Mouse (Mus musculus) limb, embryonic 14.5 days (tissue): ENCODE results near the gene Senp3. TPM values are rescaled to one million over a fixed set of nuclear protein-coding genes. Genes with fewer than 3 reads are reported as not detected.

Experiments
- ATAC-seq: fragments of 200-750 bp; cut with Nextera tagmentation; 2 replicates; pipeline ENCODE4 v1.8.0; 2017; ENCODE audit warnings: low read depth, moderate number of reproducible peaks, moderate TSS enrichment; ENCODE audit not compliant: low FRiP score
- DNase-seq: peaks from one replicate; pipeline ENCODE4 v3.0.0-alpha.2; 2015; ENCODE audit warnings: low spot score
- H3K27ac ChIP-seq: fragments of 300-500 bp; sonication (generic); replicated peaks from 2 replicates; pipeline ENCODE4 v1.5.1; 2014; ENCODE audit warnings: low read depth, mild to moderate bottlenecking, low read length, moderate library complexity, mixed read lengths
- H3K27me3 ChIP-seq: fragments of 300-500 bp; sonication (generic); 2 replicates; pipeline ENCODE4 v1.6.1; 2014; ENCODE audit warnings: low read length, mixed read lengths; ENCODE audit not compliant: control insufficient read depth, insufficient read depth
- H3K36me3 ChIP-seq: fragments of 300-500 bp; sonication (generic); 2 replicates; pipeline ENCODE4 v1.6.1; 2014; ENCODE audit warnings: mild to moderate bottlenecking, low read length, moderate library complexity, mixed read lengths; ENCODE audit not compliant: control insufficient read depth, insufficient read depth
- H3K4me1 ChIP-seq: fragments of 300-500 bp; sonication (generic); 2 replicates; pipeline ENCODE4 v1.6.1; 2014; ENCODE audit warnings: antibody characterized with exemption, low read length, mixed read lengths; ENCODE audit not compliant: control insufficient read depth, insufficient read depth
- H3K4me2 ChIP-seq: fragments of 300-500 bp; sonication (generic); replicated peaks from 2 replicates; pipeline ENCODE4 v1.6.1; 2014; ENCODE audit warnings: low read depth, mild to moderate bottlenecking, low read length, moderate library complexity; ENCODE audit not compliant: severe bottlenecking
- H3K4me3 ChIP-seq: fragments of 300-500 bp; sonication (generic); replicated peaks from 2 replicates; pipeline ENCODE4 v1.5.1; 2014; ENCODE audit warnings: low read length
- H3K9ac ChIP-seq: fragments of 300-500 bp; sonication (generic); 2 replicates; pipeline ENCODE4 v1.6.1; 2014; ENCODE audit warnings: mild to moderate bottlenecking, low read depth, low read length, moderate library complexity; ENCODE audit not compliant: severe bottlenecking
- H3K9me3 ChIP-seq: fragments of 300-500 bp; sonication (generic); 2 replicates; pipeline ENCODE4 v1.6.1; 2016; ENCODE audit warnings: low read length; ENCODE audit not compliant: control insufficient read depth
- POLR2A ChIP-seq: fragments of 200-500 bp; IDR thresholded peaks from 2 replicates; pipeline ENCODE4 v1.8.0; 2012; ENCODE audit warnings: inconsistent platforms, mild to moderate bottlenecking, moderate library complexity, borderline replicate concordance; ENCODE audit not compliant: insufficient read depth, insufficient read length; ENCODE audit errors: extremely low read depth
- WGBS: fragments of 180-500 bp; shearing (Covaris S2); extraction: QIAGEN DNeasy Blood & Tissue Kit; methylation state at CpG from one replicate; pipeline ENCODE4 v1.1.7; 2014; 5-methylcytosine and 5-hydroxymethylcytosine counted together
- polyA plus RNA-seq, 2 experiments: library from polyadenylated mRNA; depleted of rRNA in 1 of 2; stranded (reverse) in 1 of 2; unstranded in 1 of 2; fragments of >200 nt; fragmentation: Nextera tagmentation in 1 of 2; extraction: Ambion mirVana in 1 of 2; gene quantifications; 2 replicates each; pipeline versions ENCODE4 v1.2.1 to v1.2.3; 2012 to 2014

Senp3 gene
- polyA plus RNA-seq, 2 experiments = 95.4 to 172 TPM

DNA sequence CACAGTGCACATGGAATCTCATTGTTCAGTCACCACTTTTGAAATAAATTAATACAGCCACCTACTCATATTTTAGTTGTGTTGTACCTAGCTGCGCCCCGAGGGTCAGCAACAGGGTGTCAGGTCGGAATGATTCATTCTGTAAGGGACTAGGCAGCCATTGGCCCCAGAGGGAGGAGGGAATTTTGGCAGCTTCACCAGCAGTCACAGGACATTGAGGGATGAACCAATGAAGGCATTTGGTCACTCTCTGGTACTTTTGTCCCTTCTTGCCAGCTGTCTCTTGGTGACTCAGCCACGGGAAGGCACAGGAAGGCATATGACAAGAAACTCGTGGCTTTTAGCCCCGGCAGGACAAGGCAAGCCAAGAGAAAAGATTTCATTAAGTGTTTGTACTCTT, 18.1 kb downstream of the Senp3 start:
- Histone ChIP-seq H3K9ac (no peak overlapping the region), H3K4me3 (no peak overlapping the region), H3K4me2 (no peak overlapping the region), H3K9me3 (no peaks in the 10 kb centered on the region), H3K4me1 (peaks cover 10% of the 10 kb centered on the region), H3K27me3 (no peaks in the 10 kb centered on the region), H3K27ac (no peak overlapping the region; the same call in 1 of the 2 replicates), H3K36me3 (peaks cover 64% of the 10 kb centered on the region)
- no peak for ATAC-seq
- no peak for TF ChIP-seq POLR2A
- 84% methylated on average over 6 of the region's 6 CpGs for whole genome bisulfite sequencing
- no peak for DNase-seq

DNA sequence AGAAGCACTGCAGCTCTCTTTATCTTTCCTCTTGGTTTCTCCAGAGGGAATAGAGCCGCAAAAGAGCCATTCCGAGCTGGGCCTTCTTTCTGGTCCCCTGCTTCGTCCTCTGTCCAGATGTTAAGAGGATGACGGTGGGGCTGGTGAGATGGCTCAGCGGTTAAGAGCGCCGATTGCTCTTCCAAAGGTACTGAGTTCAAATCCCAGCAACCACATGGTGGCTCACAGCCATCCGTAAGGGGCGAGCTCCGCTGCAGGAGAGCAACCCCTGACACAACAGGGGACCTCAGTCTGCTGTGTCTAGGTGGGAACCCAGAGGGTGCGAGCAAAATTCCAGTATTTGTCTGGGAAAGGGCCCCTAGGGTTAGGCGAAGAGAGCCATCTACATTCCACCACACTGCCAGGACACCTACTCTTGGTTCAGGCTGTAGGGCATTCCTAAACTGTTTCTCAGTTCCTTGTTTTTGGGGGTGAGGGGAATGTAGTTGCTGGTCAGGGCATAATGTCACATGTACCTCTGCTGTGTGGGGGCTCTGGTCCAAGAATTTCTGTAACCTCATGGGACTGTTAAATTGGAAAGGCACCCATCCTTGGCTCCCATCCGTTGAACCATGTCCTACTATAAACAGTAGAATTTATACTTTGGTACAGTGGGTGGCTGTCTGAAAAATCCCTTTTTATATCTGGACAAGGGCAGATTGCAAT, 18.8 kb downstream of the Senp3 start:
- 71% methylated on average over 13 of the region's 13 CpGs for WGBS
- Histone ChIP-seq H3K36me3 (peaks cover 64% of the 10 kb centered on the region), H3K9ac (peak overlapping the region; percentile 64), H3K4me1 (peaks cover 10% of the 10 kb centered on the region), H3K4me2 (peak overlapping the region; percentile 52), H3K27ac (peak overlapping the region; percentile 93), H3K9me3 (no peaks in the 10 kb centered on the region), H3K27me3 (no peaks in the 10 kb centered on the region), H3K4me3 (peak overlapping the region; percentile 54)
- DNase-seq (no peak), ATAC-seq (no peak)
- no peak for TF ChIP-seq POLR2A

DNA sequence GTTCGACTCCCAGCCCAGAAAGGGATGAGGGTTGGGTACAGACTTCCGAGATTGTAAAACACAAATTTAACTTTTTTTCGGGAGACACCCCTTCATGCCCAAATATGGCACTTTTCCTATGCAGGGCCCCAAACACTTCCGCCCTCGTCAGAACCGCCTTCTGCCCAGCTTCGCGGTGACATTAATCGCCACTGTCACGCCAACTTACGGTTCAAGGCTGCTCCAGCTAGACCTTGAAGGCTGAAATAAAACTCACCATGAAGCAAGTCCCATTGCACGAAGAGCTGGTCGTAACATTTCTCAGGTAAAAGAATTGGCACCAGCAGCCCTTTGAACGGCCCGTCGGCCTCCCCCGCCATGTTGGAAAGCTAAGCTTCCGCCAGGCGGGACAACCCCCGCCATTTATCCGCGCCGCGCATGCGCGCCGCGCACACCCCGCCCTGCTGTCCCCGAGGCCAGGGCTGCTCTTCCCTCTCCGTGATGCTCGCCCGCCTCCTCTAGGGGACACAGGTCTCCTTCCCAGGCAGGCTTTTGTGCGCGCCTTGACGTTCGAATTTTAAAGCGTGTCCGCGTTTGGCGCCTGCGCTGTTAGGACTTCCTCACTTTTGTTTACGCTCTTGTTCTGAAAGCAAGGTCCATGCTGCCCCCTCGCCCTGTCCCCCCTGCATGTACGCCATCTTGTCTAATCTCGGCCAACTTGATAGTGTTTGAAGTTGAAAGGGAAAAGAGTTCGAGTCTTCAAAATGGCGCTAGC, 19.5 kb downstream of the Senp3 start, which contains the start of gene Mpdu1:
TSS of gene Mpdu1 (minus strand) at position 430 of the 754 bp plus-strand sequence.
- DNase-seq (peak; percentile 94), ATAC-seq (peak; percentile 92)
- Histone ChIP-seq H3K27ac (peak within 1 kb of the TSS; percentile 93), H3K36me3 (peaks cover 64% of the 10 kb centered on the region), H3K4me2 (peak within 1 kb of the TSS; percentile 52), H3K9ac (peak within 1 kb of the TSS; percentile 64), H3K27me3 (no peaks in the 10 kb centered on the region), H3K9me3 (no peaks in the 10 kb centered on the region), H3K4me3 (peak within 1 kb of the TSS; percentile 54), H3K4me1 (peaks cover 10% of the 10 kb centered on the region)
- under 1% methylated on average over 48 of the region's 48 CpGs for WGBS
- peak; percentile 90; the same call in 1 of the 2 replicates for TF ChIP-seq POLR2A

DNA sequence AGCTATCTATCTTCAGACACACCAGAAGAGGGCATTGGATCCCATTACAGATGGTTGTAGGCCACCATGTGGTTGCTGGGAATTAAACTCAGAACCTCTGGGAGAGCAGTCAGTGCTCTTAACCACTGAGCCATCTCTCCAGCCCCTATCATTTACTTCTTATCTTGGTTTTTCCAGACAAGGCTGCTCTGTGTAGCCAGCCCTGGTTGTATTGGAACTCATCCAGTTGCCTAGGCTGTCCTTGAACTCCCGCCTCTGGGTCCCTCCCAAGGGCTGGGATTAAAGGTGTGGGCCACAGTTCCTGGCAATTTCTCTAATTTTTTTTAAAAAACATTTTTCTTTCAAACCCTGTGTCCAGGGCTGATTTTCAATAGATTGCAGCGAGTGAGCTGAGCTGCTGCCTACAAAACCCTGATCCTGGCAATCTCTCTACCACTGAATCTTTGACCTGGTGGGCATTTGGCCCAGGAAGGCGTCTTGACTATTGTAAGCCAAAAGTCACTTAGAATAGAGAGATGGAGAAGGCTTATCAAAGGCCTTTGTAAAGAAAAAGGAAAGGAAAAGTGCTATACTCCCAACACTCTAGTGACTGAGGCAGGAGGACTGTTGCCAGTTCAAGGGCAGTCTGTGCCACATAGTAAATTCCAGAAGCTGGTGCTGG, 20.5 kb downstream of the Senp3 start:
- no peak for TF ChIP-seq POLR2A
- H3K4me3 ChIP-seq = peak overlapping the region; percentile 54
- peak overlapping the region; percentile 93; the same call in 1 of the 2 replicates for H3K27ac ChIP-seq
- peak overlapping the region; percentile 52 for H3K4me2 ChIP-seq
- peak overlapping the region; percentile 64 for H3K9ac ChIP-seq
- DNase-seq (no peak), ATAC-seq (no peak)
- no peaks in the 10 kb centered on the region for H3K27me3 ChIP-seq
- H3K36me3 ChIP-seq = peaks cover 64% of the 10 kb centered on the region
- H3K4me1 ChIP-seq = peaks cover 10% of the 10 kb centered on the region
- no peaks in the 10 kb centered on the region for H3K9me3 ChIP-seq
- 85% methylated on average over 3 of the region's 3 CpGs for WGBS

DNA sequence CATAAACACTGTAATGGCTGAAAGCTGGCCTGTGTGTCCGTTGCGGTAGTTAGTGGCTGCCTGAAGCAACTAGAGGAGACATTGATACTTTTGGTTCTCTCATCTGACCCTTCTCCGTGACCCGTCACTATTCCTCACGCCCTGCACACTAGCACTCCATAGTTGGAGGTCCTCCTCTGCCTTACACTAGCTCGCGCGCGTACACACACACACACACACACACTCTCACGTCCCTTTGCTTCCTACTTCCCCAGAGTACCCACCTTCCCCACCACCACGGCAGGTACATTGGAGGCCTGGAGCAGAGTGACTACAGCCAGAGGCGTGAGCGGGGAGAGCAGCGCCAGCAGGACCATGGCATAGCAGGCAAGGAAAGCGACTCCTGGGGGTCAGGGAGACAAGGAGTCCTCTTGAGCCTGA, 24.4 kb downstream of the Senp3 start:
- no peak overlapping the region for H3K4me3 ChIP-seq
- WGBS = 85% methylated on average over 15 of the region's 15 CpGs
- no peak overlapping the region for H3K27ac ChIP-seq
- DNase-seq (no peak), ATAC-seq (no peak)
- no peaks in the 10 kb centered on the region for H3K27me3 ChIP-seq
- no peak for TF ChIP-seq POLR2A
- no peak overlapping the region for H3K4me2 ChIP-seq
- no peak overlapping the region for H3K9ac ChIP-seq
- H3K9me3 ChIP-seq = no peaks in the 10 kb centered on the region
- H3K36me3 ChIP-seq = peaks cover 67% of the 10 kb centered on the region
- peaks cover 15% of the 10 kb centered on the region for H3K4me1 ChIP-seq
